Mouse (Mus musculus) kidney, embryonic 14.5 days (tissue): ENCODE results near the gene 1700018G05Rik. TPM values are rescaled to one million over a fixed set of nuclear protein-coding genes. Genes with fewer than 3 reads are reported as not detected.
A peak's percentile ranks its signal among the peaks of the same experiment; 100 is the strongest.
"Not testable (repeated sequence)": the region's sequence is repeated elsewhere in the genome, so short reads cannot be mapped to it uniquely, and the experiment has no call there.

Experiments
- ATAC-seq: fragments of 200-750 bp; cut with Nextera tagmentation; 2 replicates; pipeline ENCODE4 v1.8.0; 2017; ENCODE audit warnings: moderate number of reproducible peaks, mild to moderate bottlenecking, moderate TSS enrichment, moderate library complexity; ENCODE audit not compliant: low FRiP score, low TSS enrichment
- H3K27ac ChIP-seq: fragments of 300-500 bp; sonication (generic); 2 replicates; pipeline ENCODE4 v1.5.1; 2014; ENCODE audit warnings: low read depth, mild to moderate bottlenecking, low read length, moderate library complexity, mixed read lengths
- H3K27me3 ChIP-seq: fragments of 300-500 bp; sonication (generic); 2 replicates; pipeline ENCODE4 v1.6.1; 2014; ENCODE audit warnings: mild to moderate bottlenecking, low read length; ENCODE audit not compliant: control insufficient read depth, insufficient read depth
- H3K36me3 ChIP-seq: fragments of 300-500 bp; sonication (generic); 2 replicates; pipeline ENCODE4 v1.6.1; 2014; ENCODE audit warnings: low read length, mixed read lengths; ENCODE audit not compliant: control insufficient read depth, insufficient read depth
- H3K4me1 ChIP-seq: fragments of 300-500 bp; sonication (generic); 2 replicates; pipeline ENCODE4 v1.6.1; 2014; ENCODE audit warnings: low read length, mixed read lengths; ENCODE audit not compliant: control insufficient read depth, insufficient read depth
- H3K4me2 ChIP-seq: fragments of 300-500 bp; sonication (generic); replicated peaks from 2 replicates; pipeline ENCODE4 v1.6.1; 2014; ENCODE audit warnings: low read depth, mild to moderate bottlenecking, low read length
- H3K4me3 ChIP-seq: fragments of 300-500 bp; sonication (generic); 2 replicates; pipeline ENCODE4 v1.5.1; 2014; ENCODE audit warnings: mild to moderate bottlenecking, low read length
- H3K9ac ChIP-seq: fragments of 300-500 bp; sonication (generic); 2 replicates; pipeline ENCODE4 v1.6.1; 2014; ENCODE audit warnings: low read depth, mild to moderate bottlenecking, low read length, moderate library complexity
- H3K9me3 ChIP-seq: fragments of 300-500 bp; sonication (generic); 2 replicates; pipeline ENCODE4 v1.6.1; 2016; ENCODE audit warnings: low read length; ENCODE audit not compliant: control insufficient read depth
- WGBS: fragments of 180-500 bp; shearing (Covaris S2); extraction: QIAGEN DNeasy Blood & Tissue Kit; methylation state at CpG from one replicate; pipeline ENCODE4 v1.1.7; 2014; 5-methylcytosine and 5-hydroxymethylcytosine counted together
- polyA plus RNA-seq: library from polyadenylated mRNA; unstranded; fragments of >200 nt; fragmentation: Nextera tagmentation; extraction: Ambion mirVana; gene quantifications from 2 replicates; pipeline ENCODE4 v1.2.1, GENCODE M21; 2014

Gene 1700018G05Rik
- polyA plus RNA-seq: not detected in 2 replicates

DNA sequence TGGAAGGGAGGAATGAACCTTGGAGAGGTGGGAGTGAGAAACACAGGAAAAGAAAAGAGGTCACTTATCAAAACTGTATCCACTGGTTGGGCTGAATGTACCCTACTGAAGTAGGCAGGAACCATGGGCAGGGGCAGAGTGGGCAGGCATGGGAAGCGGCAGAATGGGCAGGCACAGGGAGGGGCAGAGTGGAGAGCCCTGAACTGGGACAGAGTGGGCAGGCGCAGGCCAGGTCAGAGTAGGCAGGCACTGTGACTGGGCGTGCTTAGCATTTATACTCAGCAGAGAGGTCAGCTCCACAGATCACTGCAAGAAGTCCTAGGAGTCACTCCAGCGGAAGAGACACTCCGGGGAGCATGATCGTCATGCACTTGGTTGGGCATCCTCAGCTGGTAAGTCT is at the start of gene 1700018G05Rik:
Gene 1700018G05Rik (plus strand): TSS at position 301 of the 400 bp plus-strand sequence.
- not testable (repeated sequence) for ATAC-seq, H3K9me3 ChIP-seq, H3K27me3 ChIP-seq, H3K27ac ChIP-seq, H3K4me2 ChIP-seq, H3K9ac ChIP-seq, H3K36me3 ChIP-seq, H3K4me3 ChIP-seq, H3K4me1 ChIP-seq
- 90% methylated on average over 5 of the region's 6 CpGs for WGBS

DNA sequence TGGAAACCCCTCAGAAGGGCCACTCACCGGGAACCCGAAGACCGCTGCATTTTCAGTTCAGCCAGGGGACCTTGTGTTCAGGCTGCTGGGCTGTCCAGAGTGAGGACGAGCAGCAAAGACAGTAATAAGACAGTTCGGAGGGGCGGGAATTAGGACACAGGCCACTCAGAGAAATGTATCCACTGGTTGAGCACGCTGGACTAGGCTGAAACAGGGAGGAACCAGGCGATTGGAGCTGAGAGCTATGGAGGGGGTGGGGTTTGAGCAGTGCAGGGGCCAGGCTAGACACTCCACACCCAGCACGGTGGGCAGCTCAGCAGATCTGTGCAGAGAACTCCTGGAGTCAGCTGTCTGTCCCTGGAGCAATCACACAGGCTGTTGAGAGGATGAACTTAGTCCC is 19.6 kb upstream of the 1700018G05Rik start, which contains the start of the genes Dmrtc1a and 1700011M02Rik:
Gene Dmrtc1a (minus strand): TSS at position 101 of the 400 bp plus-strand sequence.
Gene 1700011M02Rik (plus strand): TSS at position 319 of the 400 bp plus-strand sequence.
- not testable (repeated sequence) for H3K27ac ChIP-seq, H3K4me3 ChIP-seq, H3K36me3 ChIP-seq, H3K4me2 ChIP-seq, ATAC-seq, H3K9ac ChIP-seq, H3K27me3 ChIP-seq, H3K4me1 ChIP-seq, H3K9me3 ChIP-seq
- WGBS: 87% methylated on average over 6 of the region's 9 CpGs

DNA sequence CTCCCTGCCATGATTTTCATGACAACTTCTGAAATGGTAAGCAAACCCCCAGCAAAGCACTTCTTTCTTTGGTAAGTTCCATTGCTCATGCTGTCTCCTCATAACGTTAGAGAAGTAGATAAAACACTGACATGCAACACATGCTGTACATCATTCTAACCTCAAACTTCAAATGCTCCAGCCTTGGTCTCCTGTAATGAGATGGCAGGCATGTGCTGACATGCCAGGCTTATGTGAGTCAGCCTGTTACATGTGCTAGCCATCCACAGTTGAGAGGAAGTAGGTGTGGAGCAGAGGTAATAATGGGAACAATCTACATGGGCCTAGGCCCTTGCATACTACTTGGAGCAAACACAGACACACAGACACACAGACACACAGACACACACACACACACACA is 13.3 kb upstream of the 1700018G05Rik start:
- not testable (repeated sequence) for ATAC-seq, H3K4me1 ChIP-seq

DNA sequence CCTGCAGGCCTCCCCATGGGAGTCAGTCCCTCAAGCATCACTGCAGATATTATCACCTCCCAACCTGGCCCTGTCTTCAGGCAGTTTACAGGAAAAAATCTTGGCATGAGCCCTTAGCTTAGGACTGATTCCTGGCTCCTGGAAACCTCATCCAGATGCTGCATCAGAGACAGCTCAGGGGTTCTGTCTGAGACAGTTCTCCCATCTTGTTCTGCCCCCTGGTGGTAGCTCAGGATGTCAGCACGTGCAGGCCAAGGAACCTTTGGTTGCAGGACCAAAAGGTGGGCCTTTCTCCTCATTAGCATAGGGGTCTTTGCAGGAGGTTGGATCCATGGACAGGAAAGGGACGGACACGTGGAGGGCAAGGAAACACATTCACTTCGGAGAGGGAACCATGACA is 1.5 kb upstream of the 1700018G05Rik start:
- H3K9ac ChIP-seq, H3K27me3 ChIP-seq, ATAC-seq, H3K36me3 ChIP-seq, H3K9me3 ChIP-seq, H3K4me1 ChIP-seq, H3K27ac ChIP-seq, H3K4me2 ChIP-seq, H3K4me3 ChIP-seq: not testable (repeated sequence)
- WGBS: 20% methylated on average over 4 of the region's 4 CpGs

More for the DNA sequence above, 13.3 kb upstream of the 1700018G05Rik start:
- H3K4me2 ChIP-seq, H3K27ac ChIP-seq, H3K4me3 ChIP-seq, H3K9ac ChIP-seq, H3K36me3 ChIP-seq, H3K27me3 ChIP-seq, H3K9me3 ChIP-seq: not testable (repeated sequence)
- 74% methylated on average over 1 of the region's 1 CpGs for WGBS

DNA sequence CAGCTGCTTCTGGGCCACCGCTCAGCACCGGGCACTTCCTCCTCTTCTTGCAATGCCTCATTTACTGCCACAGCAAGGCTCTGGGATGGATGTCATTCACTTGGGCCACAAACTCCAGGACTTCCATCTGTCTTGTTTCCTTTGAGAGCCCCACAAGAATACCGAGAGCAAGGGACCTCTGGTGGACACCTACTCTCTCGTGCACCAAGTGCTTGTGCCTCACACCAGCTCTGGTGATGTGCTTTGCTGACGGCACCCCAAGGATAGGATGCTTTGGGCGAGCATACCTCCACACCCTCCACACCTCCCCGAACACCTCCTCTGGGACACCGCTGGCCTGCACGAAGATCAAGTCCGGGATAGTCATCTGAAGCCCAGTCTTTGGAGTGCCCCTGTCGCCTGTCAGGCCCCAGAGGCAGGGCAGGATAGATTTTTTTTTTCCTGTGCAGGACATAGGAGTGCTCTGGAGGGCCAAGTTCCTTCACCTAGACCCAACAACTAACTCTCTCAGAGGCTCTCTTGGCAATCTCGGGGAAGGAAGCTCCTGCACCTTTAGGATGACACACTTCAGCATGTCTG is 4.9 kb downstream of the 1700018G05Rik start:
- Histone ChIP-seq H3K4me1 (no peaks in the 10 kb centered on the region), H3K9me3 (no peaks in the 10 kb centered on the region), H3K27me3 (no peaks in the 10 kb centered on the region), H3K4me3 (peak overlapping the region; percentile 51), H3K4me2 (peak overlapping the region; percentile 62), H3K36me3 (no peaks in the 10 kb centered on the region), H3K27ac (no peak overlapping the region), H3K9ac (no peak overlapping the region)
- 54% methylated on average over 12 of the region's 12 CpGs for WGBS
- ATAC-seq: no peak

DNA sequence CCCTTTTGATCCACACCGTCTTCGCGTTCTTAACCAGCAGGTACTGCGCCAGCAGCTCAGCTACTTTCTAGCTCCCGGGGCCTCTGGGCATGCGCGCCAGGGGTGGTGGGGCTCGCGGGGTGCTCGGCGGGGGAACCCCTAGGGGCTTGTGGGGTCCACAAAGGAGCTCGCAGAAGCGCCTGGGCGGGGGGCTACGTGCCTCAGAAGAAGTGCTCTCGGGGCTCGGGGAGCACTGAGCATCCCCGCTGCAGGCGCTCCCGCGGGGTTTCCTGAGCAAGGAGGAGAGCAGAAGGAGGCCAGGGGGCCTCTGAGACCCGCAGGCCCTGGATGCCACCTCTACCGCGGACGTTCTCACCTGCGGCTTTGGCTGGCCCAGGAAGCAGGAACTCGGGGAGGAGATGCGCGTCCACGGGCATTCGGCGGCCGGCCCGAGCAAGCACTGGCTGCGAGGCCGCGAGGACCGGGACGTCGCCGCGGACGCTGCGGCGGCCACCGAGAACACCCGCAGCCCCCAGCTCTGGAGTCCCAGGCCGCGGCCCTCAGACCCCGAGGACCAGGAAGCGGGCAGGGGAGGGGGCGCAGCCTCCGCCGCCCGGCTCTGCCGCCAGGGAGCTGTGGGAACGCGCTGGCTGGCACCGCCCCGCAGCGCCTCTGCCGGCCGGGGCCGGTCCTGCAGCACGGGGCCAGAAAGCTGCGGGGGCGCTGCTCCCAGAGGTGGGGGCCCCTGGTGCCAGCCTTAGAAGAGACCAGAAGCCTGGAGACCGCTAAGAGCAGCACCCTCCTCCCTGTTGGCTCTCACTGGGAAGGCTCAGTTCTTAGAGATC is 5.6 kb downstream of the 1700018G05Rik start:
- no peaks in the 10 kb centered on the region for H3K27me3 ChIP-seq
- 34% methylated on average over 55 of the region's 68 CpGs for WGBS
- peak; percentile 88 for ATAC-seq

DNA sequence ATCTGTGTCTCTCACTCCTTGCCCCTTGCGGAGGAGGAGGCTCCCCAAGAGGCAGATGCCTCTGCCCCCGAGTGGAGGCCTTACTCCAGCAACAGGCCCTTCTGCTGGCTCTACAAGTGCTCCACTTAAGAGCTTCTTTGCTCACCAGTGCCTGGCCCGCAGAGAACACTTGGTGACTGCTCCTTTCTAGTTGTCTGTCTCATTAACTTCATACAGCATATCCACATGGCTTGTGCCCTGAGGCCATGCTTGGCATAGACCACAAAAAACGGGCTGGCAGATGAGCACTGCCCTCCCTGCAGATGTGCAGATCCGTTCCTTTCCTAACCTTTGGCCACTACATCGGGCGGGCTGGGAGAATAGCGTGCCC is 6.2 kb downstream of the 1700018G05Rik start:
- Histone ChIP-seq H3K4me2 (peak overlapping the region; percentile 62), H3K4me3 (peak overlapping the region; percentile 51), H3K9ac (no peak overlapping the region), H3K27ac (no peak overlapping the region), H3K27me3 (no peaks in the 10 kb centered on the region), H3K36me3 (no peaks in the 10 kb centered on the region), H3K4me1 (no peaks in the 10 kb centered on the region), H3K9me3 (no peaks in the 10 kb centered on the region)
- 62% methylated on average over 8 of the region's 8 CpGs for WGBS
- no peak for ATAC-seq

More for the DNA sequence above, 5.6 kb downstream of the 1700018G05Rik start:
- no peaks in the 10 kb centered on the region for H3K9me3 ChIP-seq
- H3K4me1 ChIP-seq: no peaks in the 10 kb centered on the region
- H3K4me2 ChIP-seq: peak overlapping the region; percentile 62
- peak overlapping the region; percentile 60 for H3K9ac ChIP-seq
- no peaks in the 10 kb centered on the region for H3K36me3 ChIP-seq
- no peak overlapping the region for H3K27ac ChIP-seq
- peak overlapping the region; percentile 51 for H3K4me3 ChIP-seq

DNA sequence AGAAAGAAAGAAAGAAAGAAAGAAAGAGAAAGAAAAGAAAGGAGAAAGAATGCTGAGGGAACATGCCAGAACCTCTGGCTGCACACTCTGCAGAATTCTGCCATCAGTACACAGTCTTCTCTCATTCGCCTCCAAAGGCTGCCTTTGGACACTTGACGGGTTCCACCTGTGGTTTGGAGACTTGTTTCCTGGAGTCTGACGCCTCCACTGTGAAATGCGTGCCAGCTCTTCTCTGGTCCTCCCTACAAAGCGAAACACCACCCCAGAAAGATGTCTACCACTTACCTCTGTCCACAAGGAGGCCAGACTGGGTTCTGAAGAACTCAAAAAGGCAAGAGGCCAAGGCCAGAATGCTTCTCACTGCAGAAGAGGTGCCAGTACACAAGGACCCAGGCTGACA is 8.6 kb downstream of the 1700018G05Rik start:
- no peak for ATAC-seq
- H3K27ac ChIP-seq: no peak overlapping the region
- WGBS: 62% methylated on average over 5 of the region's 5 CpGs
- no peak overlapping the region for H3K4me2 ChIP-seq
- no peaks in the 10 kb centered on the region for H3K27me3 ChIP-seq
- no peaks in the 10 kb centered on the region for H3K9me3 ChIP-seq
- H3K4me1 ChIP-seq: no peaks in the 10 kb centered on the region
- no peak overlapping the region for H3K9ac ChIP-seq
- no peaks in the 10 kb centered on the region for H3K36me3 ChIP-seq
- H3K4me3 ChIP-seq: no peak overlapping the region

DNA sequence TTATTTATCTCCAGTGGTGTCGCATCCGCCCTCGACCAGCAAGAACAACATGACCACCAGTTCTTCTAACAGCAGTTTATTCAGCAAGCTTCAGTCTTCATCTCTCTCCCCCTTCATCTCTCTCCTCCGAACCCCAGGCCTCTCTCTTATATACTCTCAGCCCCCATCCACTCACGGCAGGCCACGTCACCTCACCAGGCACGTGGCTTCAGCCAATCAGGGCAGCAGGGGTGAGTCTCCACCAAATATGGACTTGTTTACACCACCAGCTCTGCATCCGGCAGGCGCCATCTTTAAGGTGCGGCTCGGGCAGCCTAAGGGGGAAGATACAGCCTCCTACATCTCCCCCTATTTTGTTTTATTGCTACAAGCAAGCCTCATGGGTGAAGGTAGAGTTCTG is 22.0 kb downstream of the 1700018G05Rik start:
- not testable (repeated sequence) for H3K4me1 ChIP-seq, ATAC-seq, H3K27me3 ChIP-seq, H3K4me2 ChIP-seq, H3K4me3 ChIP-seq, H3K9me3 ChIP-seq, H3K9ac ChIP-seq, H3K27ac ChIP-seq, H3K36me3 ChIP-seq
- WGBS: 88% methylated on average over 11 of the region's 11 CpGs
